Mouse (Mus musculus): ENCODE data around the gene Trim62.

GRCm38 (mm10) chr4:128902390-128902789 is 19.0 kb downstream of the Trim62 start:
- TF ChIP-seq POLR2A (IDR thresholded peaks at IDR 0.05; ENCODE audit: extremely low read depth, insufficient read depth, low read length) (no peak), CTCF (IDR thresholded peaks at IDR 0.05; ENCODE audit: low read depth, low read length) (no peak)

Data from liver, adult 2 months (tissue).